Mouse (Mus musculus) liver, embryonic 16.5 days (tissue): Measurements from ENCODE around the gene Itga11. TPM values are rescaled to one million over a fixed set of nuclear protein-coding genes. Genes with fewer than 3 reads are reported as not detected.

Experiments used
- ATAC-seq: fragments of 200-750 bp; cut with Nextera tagmentation; 2 replicates; pipeline ENCODE4 v1.8.0; 2017; ENCODE audit warnings: low read depth, mild to moderate bottlenecking, moderate number of reproducible peaks, moderate library complexity
- H3K27ac ChIP-seq: fragments of 300-500 bp; sonication (generic); 2 replicates; pipeline ENCODE4 v1.5.1; 2014; ENCODE audit warnings: mild to moderate bottlenecking, low read length
- H3K27me3 ChIP-seq: fragments of 300-500 bp; sonication (generic); 2 replicates; pipeline ENCODE4 v1.6.1; 2014; ENCODE audit warnings: low read depth, low read length, mixed read lengths; ENCODE audit not compliant: control insufficient read depth, insufficient read depth
- H3K36me3 ChIP-seq: fragments of 300-500 bp; sonication (generic); 2 replicates; pipeline ENCODE4 v1.6.1; 2014; ENCODE audit warnings: mild to moderate bottlenecking; ENCODE audit not compliant: control insufficient read depth, insufficient read depth
- H3K4me1 ChIP-seq: fragments of 300-500 bp; sonication (generic); 2 replicates; pipeline ENCODE4 v1.6.1; 2014; ENCODE audit warnings: low read depth, low read length, mixed read lengths; ENCODE audit not compliant: control insufficient read depth
- H3K4me2 ChIP-seq: fragments of 300-500 bp; sonication (generic); 2 replicates; pipeline ENCODE4 v1.6.1; 2014; ENCODE audit warnings: low read depth, low read length, mixed read lengths
- H3K4me3 ChIP-seq: fragments of 300-500 bp; sonication (generic); 2 replicates; pipeline ENCODE4 v1.5.1; 2014; ENCODE audit warnings: low read depth, mild to moderate bottlenecking, low read length
- H3K9ac ChIP-seq: fragments of 300-500 bp; sonication (generic); 2 replicates; pipeline ENCODE4 v1.6.1; 2014; ENCODE audit warnings: low read depth, low read length
- H3K9me3 ChIP-seq: fragments of 300-500 bp; sonication (generic); replicated peaks from 2 replicates; pipeline ENCODE4 v1.6.1; 2016; ENCODE audit warnings: low read length; ENCODE audit not compliant: control insufficient read depth
- WGBS: fragments of 180-500 bp; shearing (Covaris S2); extraction: QIAGEN DNeasy Blood & Tissue Kit; methylation state at CpG from one replicate; pipeline ENCODE4 v1.1.7; 2014; ENCODE audit not compliant: insufficient replicate concordance; 5-methylcytosine and 5-hydroxymethylcytosine counted together
- polyA plus RNA-seq: library from polyadenylated mRNA; unstranded; fragments of >200 nt; fragmentation: Nextera tagmentation; extraction: Ambion mirVana; gene quantifications from 2 replicates; pipeline ENCODE4 v1.2.1, GENCODE M21; 2015

Itga11 gene
- polyA plus RNA-seq, 1 experiment from 2014 or later: 0.12 TPM

DNA sequence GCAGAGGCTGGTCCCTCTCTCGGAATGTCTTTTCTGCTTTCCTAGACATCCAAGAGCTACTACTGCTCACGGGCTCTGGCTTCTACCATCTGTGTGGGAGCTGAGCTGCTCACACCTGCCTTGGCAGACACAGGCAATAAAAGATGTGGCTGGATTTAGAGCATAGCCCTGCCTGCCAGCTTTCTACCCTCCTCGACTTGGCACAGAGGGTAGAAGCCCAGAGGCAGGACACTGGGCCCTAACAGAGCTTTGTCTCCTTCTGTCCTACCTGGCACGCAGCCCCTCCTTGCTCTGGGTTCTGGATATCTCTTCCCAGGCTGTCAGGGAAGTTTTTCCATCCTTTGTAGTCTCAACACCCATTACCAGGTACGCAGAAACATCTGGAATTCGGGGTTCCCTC is 45.1 kb downstream of the Itga11 start:
- WGBS: 43% methylated on average over 6 of the region's 6 CpGs
- Histone ChIP-seq H3K27ac (no peak overlapping the region), H3K27me3 (no peaks in the 10 kb centered on the region)

GRCm38 (mm10) chr9:62724175-62724574 is 46.5 kb downstream of the Itga11 start:
- H3K9me3 ChIP-seq: no peaks in the 10 kb centered on the region
- no peak overlapping the region for H3K9ac ChIP-seq
- ATAC-seq: no peak
- no peaks in the 10 kb centered on the region for H3K36me3 ChIP-seq
- H3K4me1 ChIP-seq: no peaks in the 10 kb centered on the region
- H3K4me2 ChIP-seq: no peak overlapping the region
- H3K4me3 ChIP-seq: no peak overlapping the region
- WGBS: 74% methylated on average over 9 of the region's 9 CpGs
- no peak overlapping the region for H3K27ac ChIP-seq
- no peaks in the 10 kb centered on the region for H3K27me3 ChIP-seq

More for the DNA sequence above, 45.1 kb downstream of the Itga11 start:
- H3K9ac ChIP-seq: no peak overlapping the region
- no peak for ATAC-seq
- no peaks in the 10 kb centered on the region for H3K9me3 ChIP-seq
- no peaks in the 10 kb centered on the region for H3K4me1 ChIP-seq
- H3K4me3 ChIP-seq: no peak overlapping the region
- H3K36me3 ChIP-seq: no peaks in the 10 kb centered on the region
- H3K4me2 ChIP-seq: no peak overlapping the region

GRCm38 (mm10) chr9:62725247-62725646 is 47.6 kb downstream of the Itga11 start:
- H3K9ac ChIP-seq: no peak overlapping the region
- no peak overlapping the region for H3K4me2 ChIP-seq
- WGBS: 37% methylated on average over 5 of the region's 5 CpGs
- H3K9me3 ChIP-seq: no peaks in the 10 kb centered on the region
- ATAC-seq: no peak
- H3K27me3 ChIP-seq: no peaks in the 10 kb centered on the region
- H3K4me3 ChIP-seq: no peak overlapping the region
- H3K27ac ChIP-seq: no peak overlapping the region
- no peaks in the 10 kb centered on the region for H3K4me1 ChIP-seq
- H3K36me3 ChIP-seq: no peaks in the 10 kb centered on the region

GRCm38 (mm10) chr9:62726472-62726871 is 48.8 kb downstream of the Itga11 start:
- no peak overlapping the region for H3K27ac ChIP-seq
- no peaks in the 10 kb centered on the region for H3K4me1 ChIP-seq
- no peak overlapping the region for H3K9ac ChIP-seq
- H3K27me3 ChIP-seq: no peaks in the 10 kb centered on the region
- H3K36me3 ChIP-seq: no peaks in the 10 kb centered on the region
- 35% methylated on average over 6 of the region's 6 CpGs for WGBS
- H3K9me3 ChIP-seq: no peaks in the 10 kb centered on the region
- no peak overlapping the region for H3K4me3 ChIP-seq
- no peak overlapping the region for H3K4me2 ChIP-seq
- ATAC-seq: no peak

GRCm38 (mm10) chr9:62744558-62745275 is 67.1 kb downstream of the Itga11 start:
- Histone ChIP-seq H3K9me3 (no peaks in the 10 kb centered on the region), H3K4me1 (no peaks in the 10 kb centered on the region), H3K9ac (no peak overlapping the region), H3K27ac (no peak overlapping the region), H3K36me3 (no peaks in the 10 kb centered on the region), H3K27me3 (no peaks in the 10 kb centered on the region), H3K4me3 (no peak overlapping the region), H3K4me2 (no peak overlapping the region)
- ATAC-seq: no peak
- WGBS: 35% methylated on average over 7 of the region's 7 CpGs

GRCm38 (mm10) chr9:62746646-62747045 is 69.0 kb downstream of the Itga11 start:
- WGBS: 70% methylated on average over 6 of the region's 6 CpGs
- no peak overlapping the region for H3K27ac ChIP-seq
- H3K4me1 ChIP-seq: no peaks in the 10 kb centered on the region
- H3K27me3 ChIP-seq: no peaks in the 10 kb centered on the region
- no peaks in the 10 kb centered on the region for H3K9me3 ChIP-seq
- no peak overlapping the region for H3K4me2 ChIP-seq
- no peak for ATAC-seq
- H3K9ac ChIP-seq: no peak overlapping the region
- no peaks in the 10 kb centered on the region for H3K36me3 ChIP-seq
- H3K4me3 ChIP-seq: no peak overlapping the region

GRCm38 (mm10) chr9:62749666-62750065 is 72.0 kb downstream of the Itga11 start:
- Histone ChIP-seq H3K27me3 (no peaks in the 10 kb centered on the region), H3K4me1 (no peaks in the 10 kb centered on the region), H3K4me3 (no peak overlapping the region), H3K36me3 (no peaks in the 10 kb centered on the region), H3K9me3 (no peaks in the 10 kb centered on the region), H3K27ac (no peak overlapping the region), H3K4me2 (no peak overlapping the region), H3K9ac (no peak overlapping the region)
- ATAC-seq: no peak
- 54% methylated on average over 6 of the region's 6 CpGs for WGBS

DNA sequence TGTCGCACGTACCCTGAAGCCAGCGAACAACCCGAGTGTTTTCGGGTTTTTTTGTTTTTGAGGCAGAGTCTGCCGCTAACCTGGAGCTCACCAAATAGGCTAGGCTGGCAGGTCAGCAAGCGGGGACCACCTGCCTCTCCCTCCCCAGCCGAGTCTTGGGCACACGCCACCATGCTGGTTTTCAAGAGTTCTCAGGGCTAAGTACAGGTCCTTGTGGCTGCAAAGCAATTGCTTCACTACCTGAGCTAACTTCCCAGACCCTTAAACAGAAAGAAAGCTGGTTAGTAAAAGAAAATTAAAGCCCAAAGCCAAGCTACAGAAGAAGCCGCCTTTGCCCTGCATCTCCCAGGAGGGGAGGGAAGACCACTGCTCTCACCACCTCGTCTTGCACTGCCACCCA is 72.8 kb downstream of the Itga11 start:
- Histone ChIP-seq H3K4me1 (no peaks in the 10 kb centered on the region), H3K36me3 (no peaks in the 10 kb centered on the region), H3K27ac (no peak overlapping the region), H3K4me3 (no peak overlapping the region), H3K9me3 (no peaks in the 10 kb centered on the region), H3K27me3 (no peaks in the 10 kb centered on the region), H3K4me2 (no peak overlapping the region), H3K9ac (no peak overlapping the region)
- no peak for ATAC-seq
- 74% methylated on average over 11 of the region's 11 CpGs for WGBS

DNA sequence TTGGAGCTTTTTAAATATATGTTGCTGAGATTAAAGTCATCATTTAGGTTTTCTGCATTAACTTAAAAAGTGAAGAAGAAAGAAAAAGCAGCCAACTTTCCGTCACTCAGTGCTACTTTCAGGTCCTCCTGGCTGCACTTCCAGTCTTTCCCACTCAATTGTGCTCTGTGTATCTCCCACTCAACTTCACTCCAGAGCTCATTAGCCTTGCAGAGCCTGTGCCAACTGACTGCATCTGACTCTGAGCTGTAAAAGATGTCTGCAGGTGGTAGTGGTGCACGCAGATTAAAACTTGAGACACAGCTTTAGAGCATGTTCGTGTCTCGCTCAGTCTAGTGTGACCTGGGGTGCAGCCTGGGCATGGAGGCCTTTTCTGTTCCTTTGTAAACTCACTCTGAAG is 80.7 kb downstream of the Itga11 start:
- no peaks in the 10 kb centered on the region for H3K36me3 ChIP-seq
- WGBS: 61% methylated on average over 4 of the region's 4 CpGs
- no peaks in the 10 kb centered on the region for H3K9me3 ChIP-seq
- no peaks in the 10 kb centered on the region; the same call in 1 of the 2 replicates for H3K27me3 ChIP-seq
- no peak overlapping the region for H3K27ac ChIP-seq
- no peak overlapping the region for H3K4me3 ChIP-seq
- no peak overlapping the region for H3K9ac ChIP-seq
- ATAC-seq: no peak
- no peak overlapping the region for H3K4me2 ChIP-seq
- no peaks in the 10 kb centered on the region for H3K4me1 ChIP-seq
